Mouse (Mus musculus) CH12.LX (cell line): Measurements from ENCODE around the gene Coro2b. TPM values are rescaled to one million over a fixed set of nuclear protein-coding genes. Genes with fewer than 3 reads are reported as not detected.

Experiments
- DNase-seq: peaks from one replicate; pipeline ENCODE4 v3.0.0-alpha.2; 2013; ENCODE audit errors: extremely low read depth
- H3K27ac ChIP-seq: 2 replicates; pipeline ENCODE4 v1.5.1; 2012; ENCODE audit warnings: low read depth, mild to moderate bottlenecking, control low read depth, moderate library complexity; ENCODE audit not compliant: insufficient read depth
- H3K27me3 ChIP-seq: replicated peaks from 2 replicates; pipeline ENCODE3; 2012; ENCODE audit warnings: inconsistent platforms
- H3K36me3 ChIP-seq, 2 experiments: replicated peaks in 1 of 2; 2 replicates each; pipeline versions ENCODE3 to v1.6.1; 2012; ENCODE audit warnings: inconsistent platforms in 1 of 2, low read length in 1 of 2, mild to moderate bottlenecking in 1 of 2, mixed read lengths in 1 of 2, moderate library complexity in 1 of 2; ENCODE audit not compliant: control insufficient read depth in 1 of 2, insufficient read depth in 1 of 2
- H3K4me1 ChIP-seq, 2 experiments: 2 replicates each; pipeline ENCODE4 v1.6.1; 2012; ENCODE audit warnings: inconsistent platforms in 1 of 2, moderate library complexity in 1 of 2; ENCODE audit not compliant: insufficient read depth in 2 of 2, control insufficient read depth in 1 of 2
- H3K4me2 ChIP-seq: 2 replicates; pipeline ENCODE4 v1.6.1; 2012; ENCODE audit warnings: low read depth, mild to moderate bottlenecking, control low read depth; ENCODE audit not compliant: poor library complexity, insufficient read depth, severe bottlenecking
- H3K4me3 ChIP-seq, 3 experiments: fragments of 150-350 bp in 1 of 3; sonication (generic) in 1 of 3; replicated peaks in 1 of 3; 2 replicates each; pipeline versions ENCODE3 to v1.5.1; 2011 to 2012; ENCODE audit warnings: low read depth in 2 of 3, low read length in 2 of 3, mild to moderate bottlenecking in 2 of 3, moderate library complexity in 2 of 3, control low read depth in 1 of 3, improper control_type of control experiment in 1 of 3, inconsistent platforms in 1 of 3, mixed read lengths in 1 of 3; ENCODE audit not compliant: poor library complexity in 1 of 3
- H3K79me2 ChIP-seq: replicated peaks from 2 replicates; pipeline ENCODE4 v1.6.1; 2012; ENCODE audit warnings: mild to moderate bottlenecking, moderate library complexity; ENCODE audit not compliant: control insufficient read depth, poor library complexity, insufficient read depth, severe bottlenecking; ENCODE audit errors: extremely low read depth
- H3K9ac ChIP-seq: 2 replicates; pipeline ENCODE4 v1.6.1; 2012; ENCODE audit warnings: low read depth, mild to moderate bottlenecking, control low read depth, moderate library complexity; ENCODE audit not compliant: insufficient read depth
- H3K9me3 ChIP-seq: replicated peaks from 2 replicates; pipeline ENCODE3; 2012; ENCODE audit warnings: low read length, inconsistent platforms, mixed read lengths
- BHLHE40 ChIP-seq: IDR thresholded peaks from 2 replicates; pipeline ENCODE4 v1.6.1; 2011; ENCODE audit warnings: mild to moderate bottlenecking, low read depth, low read length, improper control_type of control experiment
- CTCF ChIP-seq, 2 experiments: IDR thresholded peaks in 1 of 2; conservative IDR thresholded peaks in 1 of 2; 2 replicates each; pipeline ENCODE4 v1.5.1; 2011 to 2012; ENCODE audit warnings: low read depth in 2 of 2, low read length in 2 of 2, improper control_type of control experiment in 1 of 2, inconsistent platforms in 1 of 2, mild to moderate bottlenecking in 1 of 2, moderate library complexity in 1 of 2
- ELF1 ChIP-seq: IDR thresholded peaks from 2 replicates; pipeline ENCODE4 v1.6.1; 2014; ENCODE audit warnings: low read depth, mild to moderate bottlenecking, inconsistent platforms, low read length, improper control_type of control experiment
- GABPA ChIP-seq: IDR thresholded peaks from 2 replicates; pipeline ENCODE4 v1.6.1; 2012; ENCODE audit warnings: low read depth, low read length, improper control_type of control experiment, inconsistent platforms; ENCODE audit not compliant: insufficient replicate concordance
- IRF4 ChIP-seq: IDR thresholded peaks from 2 replicates; pipeline ENCODE4 v1.6.1; 2014; ENCODE audit warnings: low read depth, mild to moderate bottlenecking, inconsistent platforms, low read length, improper control_type of control experiment
- JUND ChIP-seq: conservative IDR thresholded peaks from 2 replicates; pipeline ENCODE4 v1.6.1; 2011; ENCODE audit warnings: low read depth, low read length, improper control_type of control experiment
- MEF2A ChIP-seq: IDR thresholded peaks from 2 replicates; pipeline ENCODE4 v1.6.1; 2014; ENCODE audit warnings: low read depth, mild to moderate bottlenecking, inconsistent platforms, low read length, improper control_type of control experiment, borderline replicate concordance
- MXI1 ChIP-seq: IDR thresholded peaks from 2 replicates; pipeline ENCODE4 v1.6.1; 2011; ENCODE audit warnings: mild to moderate bottlenecking, low read depth, low read length, improper control_type of control experiment
- POLR2A ChIP-seq: IDR thresholded peaks from 2 replicates; pipeline ENCODE4 v1.6.1; 2011; ENCODE audit warnings: low read depth, mild to moderate bottlenecking, improper control_type of control experiment, low read length
- POLR2AphosphoS2 ChIP-seq: IDR thresholded peaks from 2 replicates; pipeline ENCODE4 v1.6.1; 2011; ENCODE audit warnings: low read depth, low read length, improper control_type of control experiment
- SIN3A ChIP-seq: IDR thresholded peaks from 2 replicates; pipeline ENCODE4 v1.6.1; 2012; ENCODE audit warnings: low read length, improper control_type of control experiment, inconsistent platforms
- USF1 ChIP-seq: IDR thresholded peaks from 2 replicates; pipeline ENCODE4 v1.6.1; 2014; ENCODE audit warnings: low read depth, mild to moderate bottlenecking, inconsistent platforms, low read length, improper control_type of control experiment
- USF2 ChIP-seq: conservative IDR thresholded peaks from 2 replicates; pipeline ENCODE4 v1.6.1; 2011; ENCODE audit warnings: low read depth, low read length, improper control_type of control experiment
- ZKSCAN1 ChIP-seq: IDR thresholded peaks from 2 replicates; pipeline ENCODE4 v1.6.1; 2012; ENCODE audit warnings: low read depth, inconsistent platforms, low read length, improper control_type of control experiment, borderline replicate concordance
- ZMIZ1 ChIP-seq: IDR thresholded peaks from 2 replicates; pipeline ENCODE4 v1.6.1; 2012; ENCODE audit warnings: low read depth, mild to moderate bottlenecking, inconsistent platforms, low read length, improper control_type of control experiment
- dilution Hi-C: fragments of 300-500 bp; cut with MboI; formaldehyde crosslinking; loops from 2 replicates; pipeline ENCODE4 v1.14.3; 2020; ENCODE audit warnings: low sequenced_read_pairs; ENCODE audit not compliant: extremely low pct_unique_long_range_greater_than_20kb, extremely low pct_ligation_motif_present
- in situ Hi-C: fragments of 300-500 bp; cut with MboI; formaldehyde crosslinking; loops from 3 replicates; pipeline ENCODE4 v1.14.3; 2019; ENCODE audit warnings: low sequenced_read_pairs, low pct_ligation_motif_present, low pct_unique_long_range_greater_than_20kb, mixed read lengths
- polyA plus RNA-seq: library from polyadenylated mRNA; unstranded; fragments of >175 nt; gene quantifications from 2 replicates; pipeline ENCODE4 v1.2.1, GENCODE M21; 2012; ENCODE audit warnings: low read depth; ENCODE audit not compliant: insufficient read length
- total RNA-seq, 2 experiments: library from RNA; depleted of rRNA; stranded (reverse); fragments of 300-350 nt in 1 of 2; fragments of >200 nt in 1 of 2; gene quantifications; 2 replicates each; pipeline ENCODE4 v1.2.3; 2012 to 2014

Coro2b gene
- total and polyA plus RNA-seq, 3 experiments = 0.77 to 3.2 (median 0.85) TPM

GRCm38 (mm10) chr9:62484107-62484506 is 52.7 kb downstream of the Coro2b start:
- in situ Hi-C loops = loop anchor here (5.0 kb wide), 1 partner anchor 48 kb away; no protein-coding TSS in a partner anchor

GRCm38 (mm10) chr9:62482788-62483187 is 54.1 kb downstream of the Coro2b start:
- in situ Hi-C loops = loop anchor here (5.0 kb wide), 1 partner anchor 50 kb away; no protein-coding TSS in a partner anchor
- H3K27me3 ChIP-seq = no peaks in the 10 kb centered on the region

More at GRCm38 (mm10) chr9:62484107-62484506, 52.7 kb downstream of the Coro2b start:
- H3K9ac ChIP-seq = no peak overlapping the region
- no peak overlapping the region for H3K27ac ChIP-seq
- no peak for DNase-seq
- H3K9me3 ChIP-seq = no peaks in the 10 kb centered on the region
- H3K27me3 ChIP-seq = no peaks in the 10 kb centered on the region
- H3K79me2 ChIP-seq = no peaks in the 10 kb centered on the region
- TF ChIP-seq ELF1 = no peak
- no peak for TF ChIP-seq SIN3A
- TF ChIP-seq BHLHE40 = no peak
- TF ChIP-seq POLR2A = no peak
- no peak for TF ChIP-seq POLR2AphosphoS2
- no peak for TF ChIP-seq ZKSCAN1
- no peak for TF ChIP-seq CTCF (conservative IDR thresholded peaks at IDR 0.05 in 1 of 2, IDR thresholded peaks at IDR 0.05 in 1 of 2; ENCODE audit: low read depth in 2 of 2, low read length in 2 of 2)
- TF ChIP-seq USF1 = no peak
- TF ChIP-seq IRF4 = no peak
- TF ChIP-seq JUND = no peak
- no peak for TF ChIP-seq MEF2A
- no peak for TF ChIP-seq GABPA
- no peak for TF ChIP-seq MXI1
- H3K4me3 ChIP-seq = no peak overlapping the region
- no peaks in the 10 kb centered on the region for H3K36me3 ChIP-seq
- H3K4me1 ChIP-seq = peaks cover 3 to 8% of the 10 kb centered on the region in 2 experiments; a peak in 2 of 4 replicates
- dilution Hi-C loops = no loop called here
- no peak overlapping the region for H3K4me2 ChIP-seq

More at GRCm38 (mm10) chr9:62482788-62483187, 54.1 kb downstream of the Coro2b start:
- Histone ChIP-seq H3K4me1 (no peaks in the 10 kb centered on the region), H3K9me3 (no peaks in the 10 kb centered on the region), H3K4me3 (no peak overlapping the region), H3K36me3 (no peaks in the 10 kb centered on the region), H3K4me2 (no peak overlapping the region), H3K79me2 (no peaks in the 10 kb centered on the region), H3K27ac (no peak overlapping the region), H3K9ac (no peak overlapping the region)
- dilution Hi-C loops = no loop called here
- TF ChIP-seq ZMIZ1 (no peak), ELF1 (no peak), SIN3A (no peak), USF2 (no peak)
- no peak for DNase-seq
